Mouse (Mus musculus) liver, embryonic 12.5 days (tissue): Measurements from ENCODE around the gene Hoxa3. TPM values are rescaled to one million over a fixed set of nuclear protein-coding genes. Genes with fewer than 3 reads are reported as not detected.

Experiments used
- ATAC-seq: fragments of 200-750 bp; cut with Nextera tagmentation; 2 replicates; pipeline ENCODE4 v1.8.0; 2017; ENCODE audit warnings: moderate number of reproducible peaks, mild to moderate bottlenecking, moderate library complexity
- H3K27ac ChIP-seq: fragments of 300-500 bp; sonication (generic); 2 replicates; pipeline ENCODE4 v1.5.1; 2016; ENCODE audit warnings: mild to moderate bottlenecking
- H3K27me3 ChIP-seq: fragments of 300-500 bp; sonication (generic); replicated peaks from 2 replicates; pipeline ENCODE4 v1.6.1; 2016; ENCODE audit warnings: mild to moderate bottlenecking, moderate library complexity
- H3K36me3 ChIP-seq: fragments of 300-500 bp; sonication (generic); 2 replicates; pipeline ENCODE4 v1.6.1; 2016; ENCODE audit warnings: mild to moderate bottlenecking, moderate library complexity
- H3K4me1 ChIP-seq: fragments of 300-500 bp; sonication (generic); 2 replicates; pipeline ENCODE4 v1.6.1; 2016
- H3K4me2 ChIP-seq: fragments of 300-500 bp; sonication (generic); 2 replicates; pipeline ENCODE4 v1.6.1; 2016; ENCODE audit warnings: mild to moderate bottlenecking, moderate library complexity
- H3K4me3 ChIP-seq: fragments of 300-500 bp; sonication (generic); 2 replicates; pipeline ENCODE4 v1.5.1; 2016; ENCODE audit warnings: mild to moderate bottlenecking, moderate library complexity
- H3K9ac ChIP-seq: fragments of 300-500 bp; sonication (generic); 2 replicates; pipeline ENCODE4 v1.6.1; 2016; ENCODE audit warnings: mild to moderate bottlenecking, moderate library complexity
- H3K9me3 ChIP-seq: fragments of 300-500 bp; sonication (generic); replicated peaks from 2 replicates; pipeline ENCODE4 v1.6.1; 2016; ENCODE audit warnings: mild to moderate bottlenecking, moderate library complexity
- WGBS: fragments of 180-500 bp; shearing (Covaris S2); methylation state at CpG from one replicate; pipeline ENCODE4 v1.1.7; 2016; ENCODE audit not compliant: insufficient replicate concordance; 5-methylcytosine and 5-hydroxymethylcytosine counted together
- microRNA counts: library from miRNA; unstranded; fragments of <30 nt; microRNA quantifications from one replicate; lab custom pipeline; 2017
- microRNA-seq: library from miRNA; unstranded; fragments of <30 nt; microRNA quantifications from one replicate; pipeline ENCODE4, GENCODE M21; 2017
- polyA plus RNA-seq: library from polyadenylated mRNA; unstranded; fragments of >200 nt; fragmentation: Nextera tagmentation; extraction: Ambion mirVana; gene quantifications from 2 replicates; pipeline ENCODE4 v1.2.1, GENCODE M21; 2016

Gene Hoxa3
- polyA plus RNA-seq, 1 experiment from 2014 or later, result 0.97 TPM

DNA sequence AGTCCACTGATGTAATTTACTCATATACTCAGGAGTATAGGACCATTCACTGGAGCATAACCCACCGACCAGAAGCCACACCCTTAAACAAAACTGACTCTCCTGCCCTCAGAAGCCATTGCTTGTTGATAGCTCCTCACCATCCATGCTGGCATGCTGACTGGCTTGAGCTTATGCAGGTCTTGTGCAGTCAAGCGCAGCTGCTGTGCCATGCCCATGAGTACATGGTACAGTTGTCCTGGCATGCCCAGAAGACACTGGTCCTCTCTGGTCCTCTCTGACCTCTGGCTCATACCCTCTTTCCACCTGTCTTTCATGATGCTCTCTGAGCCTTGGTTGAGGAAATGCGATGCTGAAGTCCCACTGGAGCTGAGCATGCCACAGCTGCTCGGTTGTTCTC, 89.5 kb downstream of the Hoxa3 start:
- H3K4me2 ChIP-seq, result no peak overlapping the region
- no peak overlapping the region for H3K9ac ChIP-seq
- no peak for ATAC-seq
- H3K4me1 ChIP-seq, result no peaks in the 10 kb centered on the region
- WGBS, result 53% methylated on average over 4 of the region's 4 CpGs
- no peaks in the 10 kb centered on the region for H3K36me3 ChIP-seq
- peaks cover 6% of the 10 kb centered on the region; the same call in 1 of the 2 replicates for H3K27me3 ChIP-seq
- H3K27ac ChIP-seq, result no peak overlapping the region
- H3K4me3 ChIP-seq, result no peak overlapping the region
- H3K9me3 ChIP-seq, result no peaks in the 10 kb centered on the region

- no peak overlapping the region for H3K27ac ChIP-seq
- 45% methylated on average over 3 of the region's 3 CpGs for WGBS
- H3K27me3 ChIP-seq, result peaks cover 11% of the 10 kb centered on the region; the same call in 1 of the 2 replicates
- H3K9me3 ChIP-seq, result no peaks in the 10 kb centered on the region
- H3K9ac ChIP-seq, result no peak overlapping the region
- H3K4me1 ChIP-seq, result no peaks in the 10 kb centered on the region
- H3K4me2 ChIP-seq, result no peak overlapping the region
- no peak overlapping the region for H3K4me3 ChIP-seq
- ATAC-seq, result no peak
- no peaks in the 10 kb centered on the region for H3K36me3 ChIP-seq
Observed at GRCm38 (mm10) chr6:52121173-52121572, 92.0 kb downstream of the Hoxa3 start.

MicroRNA genes within 50 kb of the gene (microRNA counts, 519-probe panel; counts per million panel counts)
- 582 counts per million, percentile 70 among the panel's probes with 10 or more counts for microRNA mmu-miR-196b (lab: Ali Mortazavi, UCI)

Small RNA genes lying within 50 kb of the gene (microRNA-seq; reads per million reads assigned to microRNA genes)
- gene Mir196b, result 2,134 reads per million, percentile 80 among the genes with 10 or more reads in this experiment

Other genes starting within 250 kb of the Hoxa3 start
- 22.2 and 22.6 TPM in 2 replicates for gene Skap2, start 200.8 kb downstream of the Hoxa3 start, polyA plus RNA-seq
- 1.0 and 1.1 TPM in 2 replicates for gene Hoxa1, start 55.0 kb downstream of the Hoxa3 start, polyA plus RNA-seq
- gene Hoxa2, start 48.5 kb downstream of the Hoxa3 start, polyA plus RNA-seq, result 1.4 TPM in 2 replicates
- gene 5730596B20Rik, start 35.8 kb downstream of the Hoxa3 start, polyA plus RNA-seq, result 0.29 TPM in 2 replicates
- 0.79 and 0.92 TPM in 2 replicates for gene Hoxa4, start 21.6 kb downstream of the Hoxa3 start, polyA plus RNA-seq
- 2.1 and 3.1 TPM in 2 replicates for gene Hoxa5, start 8.7 kb downstream of the Hoxa3 start, polyA plus RNA-seq
- gene Hoxa6, start 4.6 kb downstream of the Hoxa3 start, polyA plus RNA-seq, result 0.14 and 0.20 TPM in 2 replicates
- gene Gm28308, start within 50 bp of the Hoxa3 start, polyA plus RNA-seq, result not detected in 2 replicates
- gene Hoxa7, start 8.5 kb upstream of the Hoxa3 start, polyA plus RNA-seq, result 0.74 and 0.81 TPM in 2 replicates
- gene Hoxa9, start 17.8 kb upstream of the Hoxa3 start, polyA plus RNA-seq, result 1.2 and 1.4 TPM in 2 replicates
- gene Hoxa10, start 27.5 kb upstream of the Hoxa3 start, polyA plus RNA-seq, result 0.44 and 0.61 TPM in 2 replicates
- 0.06 TPM in 1 of 2 replicates, not detected in the other for gene Hoxa11, start 32.5 kb upstream of the Hoxa3 start, polyA plus RNA-seq
- not detected in 2 replicates for gene Hoxa13, start 47.5 kb upstream of the Hoxa3 start, polyA plus RNA-seq
- 0.06 TPM in 1 of 2 replicates, not detected in the other for gene Evx1, start 100.2 kb upstream of the Hoxa3 start, polyA plus RNA-seq